Mouse (Mus musculus): ENCODE results near the gene Slc35g2. TPM values are rescaled to one million over a fixed set of nuclear protein-coding genes. Genes with fewer than 3 reads are reported as not detected.

Gene Slc35g2
- polyA plus RNA-seq, 1 experiment from 2014 or later: 3.2 TPM

DNA sequence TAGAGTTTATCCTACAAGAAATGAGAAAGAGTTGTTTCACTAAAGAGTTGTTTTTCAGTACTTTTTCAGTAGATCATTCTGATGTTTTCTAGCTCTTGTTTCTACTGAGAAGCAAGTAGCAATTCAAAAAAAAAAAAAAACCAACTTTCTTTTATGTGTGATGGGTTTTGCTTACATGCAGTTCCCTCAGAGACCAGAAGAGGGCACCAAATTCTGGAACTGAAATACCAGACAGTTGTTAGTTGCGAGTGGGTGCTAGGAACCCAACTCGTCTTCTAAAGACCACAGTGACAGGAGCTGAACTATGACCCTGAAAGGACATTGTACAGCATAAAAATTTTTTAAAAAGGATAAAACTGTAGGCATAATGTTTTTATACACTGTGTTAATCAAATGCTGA lies 22.6 kb downstream of the Slc35g2 start:
- Histone ChIP-seq H3K4me3 (ENCODE audit: low read depth, low read length) (no peak overlapping the region), H3K9ac (ENCODE audit: low read depth, low read length) (no peak overlapping the region), H3K27me3 (replicated peaks; ENCODE audit: control insufficient read depth, insufficient read depth, low read length) (no peaks in the 10 kb centered on the region), H3K4me1 (replicated peaks; ENCODE audit: control insufficient read depth, insufficient read depth, low read length) (0 out of 2 replicates have a peak, but pooled peaks cover 7% of the 10 kb centered on the region), H3K27ac (ENCODE audit: low read depth, low read length) (no peak overlapping the region), H3K36me3 (ENCODE audit: control insufficient read depth, insufficient read depth) (no peaks in the 10 kb centered on the region), H3K4me2 (replicated peaks; ENCODE audit: low read depth) (no peak overlapping the region), H3K9me3 (ENCODE audit: control insufficient read depth) (no peaks in the 10 kb centered on the region)
- no peak for ATAC-seq
- 94% methylated on average over 2 of the region's 2 CpGs for WGBS
- peak; percentile 67 for TF ChIP-seq CTCF (IDR thresholded peaks at IDR 0.05; ENCODE audit: low read depth)

DNA sequence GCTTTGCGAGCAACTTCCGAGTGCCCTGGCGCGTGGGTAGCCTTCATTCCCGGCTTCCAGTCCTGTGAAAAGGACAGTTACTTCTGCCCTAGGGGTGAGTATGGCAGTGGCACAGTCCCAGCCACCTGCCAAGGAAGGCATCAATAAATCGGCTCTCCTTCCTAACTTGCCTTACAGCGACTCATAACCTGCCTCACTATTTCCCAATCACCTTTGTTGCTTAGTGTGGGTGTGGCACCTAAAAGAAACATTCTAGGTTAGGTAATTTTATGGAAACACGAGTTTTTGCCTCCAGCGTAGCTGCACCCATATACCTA lies 24.3 kb downstream of the Slc35g2 start:
- peak overlapping the region; percentile 75 for H3K9ac ChIP-seq (ENCODE audit: low read depth, low read length)
- H3K4me2 ChIP-seq (replicated peaks; ENCODE audit: low read depth): peak overlapping the region; percentile 80
- 6% methylated on average over 9 of the region's 9 CpGs for WGBS
- no peak for TF ChIP-seq CTCF (IDR thresholded peaks at IDR 0.05; ENCODE audit: low read depth)
- H3K9me3 ChIP-seq (ENCODE audit: control insufficient read depth): no peaks in the 10 kb centered on the region
- H3K36me3 ChIP-seq (ENCODE audit: control insufficient read depth, insufficient read depth): no peaks in the 10 kb centered on the region
- H3K27ac ChIP-seq (ENCODE audit: low read depth, low read length): peak overlapping the region; percentile 92
- H3K27me3 ChIP-seq (replicated peaks; ENCODE audit: control insufficient read depth, insufficient read depth, low read length): no peaks in the 10 kb centered on the region
- peak; percentile 75 for ATAC-seq
- peak overlapping the region; percentile 76 for H3K4me3 ChIP-seq (ENCODE audit: low read depth, low read length)
- 0 out of 2 replicates have a peak, but pooled peaks cover 7% of the 10 kb centered on the region for H3K4me1 ChIP-seq (replicated peaks; ENCODE audit: control insufficient read depth, insufficient read depth, low read length)

DNA sequence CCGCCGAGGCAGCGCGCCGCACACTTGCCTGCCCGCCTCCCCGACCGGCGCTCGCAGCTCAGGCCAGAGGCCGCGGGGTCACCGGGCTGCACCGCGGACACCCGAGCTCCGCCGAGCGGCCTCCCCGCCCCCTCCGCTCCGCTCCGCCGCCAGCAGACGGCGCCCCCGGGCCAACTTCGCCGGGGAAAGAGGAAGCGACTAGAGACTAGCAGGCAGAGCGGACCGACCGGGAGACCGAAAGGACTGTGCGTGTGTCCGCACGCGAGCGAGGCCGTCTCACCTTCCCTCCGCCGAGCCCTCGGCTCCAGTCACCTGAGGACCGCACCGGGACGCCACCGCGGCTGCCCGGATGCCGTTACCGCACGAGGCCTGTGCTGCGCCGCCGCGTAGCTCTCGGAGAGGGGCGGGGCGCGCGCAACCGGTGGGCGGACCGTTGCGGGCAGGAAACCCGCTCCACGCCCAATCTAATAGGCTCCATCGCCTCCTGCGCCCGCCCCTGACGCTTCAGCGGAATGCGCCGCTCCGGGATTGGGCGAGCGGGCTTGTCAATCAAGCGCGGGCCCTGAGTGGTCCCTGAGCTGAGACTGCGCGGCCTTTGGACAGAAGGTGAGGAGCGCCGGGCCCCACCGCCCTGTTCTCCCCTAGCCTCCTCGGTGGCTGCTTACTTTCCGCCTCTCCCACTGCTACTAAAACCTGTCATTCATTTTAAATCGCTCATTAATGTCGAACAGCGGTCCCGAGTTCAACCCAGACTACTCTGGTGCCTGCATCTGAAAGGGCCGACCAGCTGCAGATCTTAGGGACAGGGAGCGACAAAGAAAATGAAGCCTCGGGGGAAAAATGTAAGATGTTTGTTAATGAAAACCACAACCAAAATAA lies 24.9 kb downstream of the Slc35g2 start, which contains the start of gene Nck1:
Nck1 (minus strand) TSS at position 420 of the 879 bp plus-strand sequence.
- H3K9ac ChIP-seq (ENCODE audit: low read depth, low read length): peak within 1 kb of the TSS; percentile 75
- TF ChIP-seq CTCF (IDR thresholded peaks at IDR 0.05; ENCODE audit: low read depth): peak; percentile 89
- H3K9me3 ChIP-seq (ENCODE audit: control insufficient read depth): no peaks in the 10 kb centered on the region
- peak within 1 kb of the TSS; percentile 76 for H3K4me3 ChIP-seq (ENCODE audit: low read depth, low read length)
- H3K27me3 ChIP-seq (replicated peaks; ENCODE audit: control insufficient read depth, insufficient read depth, low read length): no peaks in the 10 kb centered on the region
- H3K4me2 ChIP-seq (replicated peaks; ENCODE audit: low read depth): peak within 1 kb of the TSS; percentile 80
- under 1% methylated on average over 83 of the region's 93 CpGs for WGBS
- ATAC-seq: peak; percentile 99
- no peaks in the 10 kb centered on the region for H3K36me3 ChIP-seq (ENCODE audit: control insufficient read depth, insufficient read depth)
- peak within 1 kb of the TSS; percentile 92 for H3K27ac ChIP-seq (ENCODE audit: low read depth, low read length)
- 0 out of 2 replicates have a peak, but pooled peaks cover 7% of the 10 kb centered on the region for H3K4me1 ChIP-seq (replicated peaks; ENCODE audit: control insufficient read depth, insufficient read depth, low read length)

DNA sequence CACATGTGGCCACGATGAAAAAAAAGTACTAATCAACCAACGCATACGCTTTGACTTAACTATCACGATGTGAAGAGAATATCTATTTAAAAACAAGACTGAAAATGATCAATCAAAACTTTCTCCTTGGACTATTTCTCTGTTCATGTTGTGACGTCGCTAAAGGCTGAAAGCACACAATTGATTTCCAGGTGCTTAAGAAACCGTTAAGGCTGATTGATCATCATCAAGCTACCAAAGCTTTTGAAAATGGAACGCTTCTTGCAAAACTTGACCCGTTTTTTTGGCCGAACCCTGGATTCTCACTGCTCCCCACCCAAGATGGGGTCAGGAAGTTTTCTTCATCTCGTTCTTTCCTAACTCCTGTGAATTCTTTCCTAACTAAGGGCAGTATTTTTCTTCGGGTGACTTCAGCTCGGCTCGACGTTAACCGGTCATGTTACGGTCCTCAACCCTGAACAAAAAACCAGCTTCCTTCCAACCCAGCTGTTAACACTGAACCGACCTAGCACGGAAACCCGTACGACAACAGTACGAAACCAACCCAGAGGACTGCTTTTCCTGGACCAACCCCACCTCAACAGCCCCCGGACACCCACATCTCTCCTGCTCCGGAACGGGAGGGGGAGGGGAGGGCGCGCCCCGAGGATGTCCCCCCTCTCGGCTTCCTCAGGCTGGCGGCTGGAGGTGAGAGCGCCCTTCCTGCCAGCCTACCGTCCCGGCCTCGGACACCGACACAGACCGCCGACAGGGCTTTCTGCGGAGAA lies 25.8 kb downstream of the Slc35g2 start:
- Histone ChIP-seq H3K27me3 (replicated peaks; ENCODE audit: control insufficient read depth, insufficient read depth, low read length) (no peaks in the 10 kb centered on the region), H3K9ac (ENCODE audit: low read depth, low read length) (peak overlapping the region; percentile 75), H3K27ac (ENCODE audit: low read depth, low read length) (peak overlapping the region; percentile 92), H3K4me3 (ENCODE audit: low read depth, low read length) (peak overlapping the region; percentile 76), H3K9me3 (ENCODE audit: control insufficient read depth) (no peaks in the 10 kb centered on the region), H3K4me2 (replicated peaks; ENCODE audit: low read depth) (peak overlapping the region; percentile 80), H3K36me3 (ENCODE audit: control insufficient read depth, insufficient read depth) (no peaks in the 10 kb centered on the region), H3K4me1 (replicated peaks; ENCODE audit: control insufficient read depth, insufficient read depth, low read length) (0 out of 2 replicates have a peak, but pooled peaks cover 7% of the 10 kb centered on the region)
- ATAC-seq: no peak
- no peak for TF ChIP-seq CTCF (IDR thresholded peaks at IDR 0.05; ENCODE audit: low read depth)
- WGBS: under 1% methylated on average over 38 of the region's 38 CpGs

DNA sequence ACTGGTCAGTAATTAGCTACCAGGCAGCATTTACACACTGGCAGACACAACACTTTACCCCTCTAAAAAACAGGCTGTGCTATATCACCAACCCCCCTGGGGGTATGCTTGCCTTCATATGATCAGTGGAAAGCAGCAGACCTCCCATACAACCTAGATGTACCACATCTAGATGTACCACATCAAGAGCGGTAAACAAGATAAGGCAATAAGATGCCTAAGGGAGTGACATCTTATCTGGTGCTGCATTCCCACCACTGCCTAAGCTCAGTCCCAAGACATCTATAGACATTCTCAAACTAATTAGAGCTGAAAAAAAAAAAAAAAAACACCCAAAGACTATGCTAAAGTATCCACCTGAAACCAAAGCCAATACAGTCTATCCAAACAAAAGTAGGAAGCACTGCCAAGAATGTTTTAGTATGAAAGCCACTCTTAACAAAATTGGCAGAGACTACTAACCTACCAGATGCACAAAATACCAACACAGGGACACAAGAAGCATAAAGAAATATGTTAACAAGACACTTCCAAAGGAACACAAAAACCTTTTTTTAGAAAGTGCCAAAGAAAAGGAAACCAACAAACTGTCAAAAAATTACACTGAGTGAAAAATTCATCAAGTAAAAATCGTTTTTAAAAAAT lies 35.1 kb downstream of the Slc35g2 start:
- 84% methylated on average over 2 of the region's 2 CpGs for WGBS
- H3K4me3 ChIP-seq (ENCODE audit: low read depth, low read length): no peak overlapping the region
- ATAC-seq: no peak
- H3K9me3 ChIP-seq (ENCODE audit: control insufficient read depth): no peaks in the 10 kb centered on the region
- H3K27me3 ChIP-seq (replicated peaks; ENCODE audit: control insufficient read depth, insufficient read depth, low read length): no peaks in the 10 kb centered on the region
- H3K4me2 ChIP-seq (replicated peaks; ENCODE audit: low read depth): no peak overlapping the region
- no peaks in the 10 kb centered on the region for H3K4me1 ChIP-seq (replicated peaks; ENCODE audit: control insufficient read depth, insufficient read depth, low read length)
- TF ChIP-seq CTCF (IDR thresholded peaks at IDR 0.05; ENCODE audit: low read depth): no peak
- H3K27ac ChIP-seq (ENCODE audit: low read depth, low read length): no peak overlapping the region
- H3K36me3 ChIP-seq (ENCODE audit: control insufficient read depth, insufficient read depth): no peaks in the 10 kb centered on the region
- H3K9ac ChIP-seq (ENCODE audit: low read depth, low read length): no peak overlapping the region

DNA sequence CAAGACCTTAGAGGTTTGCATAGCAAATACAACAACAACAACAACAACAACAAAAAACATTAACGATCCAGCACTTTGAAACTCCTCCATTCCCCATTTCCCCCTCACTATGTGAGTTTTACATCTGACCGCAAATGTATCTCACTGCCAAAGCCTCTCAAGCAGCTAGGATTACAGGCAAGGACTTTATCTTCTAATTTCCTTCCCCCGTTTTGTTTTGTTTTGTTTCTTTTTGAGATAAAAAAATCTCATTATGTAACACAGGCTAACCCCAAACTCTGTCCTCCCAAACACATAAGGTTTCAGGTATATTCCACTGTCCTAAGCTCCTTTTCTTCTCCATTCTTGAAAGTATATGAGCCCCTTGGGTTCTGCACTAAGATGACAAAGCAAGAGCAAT lies 36.2 kb downstream of the Slc35g2 start:
- H3K9ac ChIP-seq (ENCODE audit: low read depth, low read length): no peak overlapping the region
- no peaks in the 10 kb centered on the region for H3K27me3 ChIP-seq (replicated peaks; ENCODE audit: control insufficient read depth, insufficient read depth, low read length)
- no peaks in the 10 kb centered on the region for H3K36me3 ChIP-seq (ENCODE audit: control insufficient read depth, insufficient read depth)
- no peak for TF ChIP-seq CTCF (IDR thresholded peaks at IDR 0.05; ENCODE audit: low read depth)
- H3K4me3 ChIP-seq (ENCODE audit: low read depth, low read length): no peak overlapping the region
- H3K27ac ChIP-seq (ENCODE audit: low read depth, low read length): no peak overlapping the region
- WGBS: 91% methylated on average over 3 of the region's 3 CpGs
- H3K4me1 ChIP-seq (replicated peaks; ENCODE audit: control insufficient read depth, insufficient read depth, low read length): no peaks in the 10 kb centered on the region
- ATAC-seq: no peak
- H3K4me2 ChIP-seq (replicated peaks; ENCODE audit: low read depth): no peak overlapping the region
- no peaks in the 10 kb centered on the region for H3K9me3 ChIP-seq (ENCODE audit: control insufficient read depth)
